Mouse (Mus musculus) liver, adult 2 months (tissue): Measurements from ENCODE around the gene Sec14l4. TPM values are rescaled to one million over a fixed set of nuclear protein-coding genes. Genes with fewer than 3 reads are reported as not detected.
A peak's percentile ranks its signal among the peaks of the same experiment; 100 is the strongest.

Source experiments
- DNase-seq: peaks from one replicate; pipeline ENCODE4 v3.0.0-alpha.2; 2011; ENCODE audit warnings: low read depth, low spot score; ENCODE audit errors: extremely low read depth
- H3K27ac ChIP-seq: fragments of 200-500 bp; replicated peaks from 2 replicates; pipeline ENCODE4 v1.5.1; 2012; ENCODE audit warnings: low read depth, mild to moderate bottlenecking, control low read depth, inconsistent platforms, low read length; ENCODE audit not compliant: insufficient read depth
- H3K27me3 ChIP-seq: fragments of 200-500 bp; 2 replicates; pipeline ENCODE4 v1.6.1; 2012; ENCODE audit warnings: mild to moderate bottlenecking, moderate library complexity, low read length, inconsistent platforms; ENCODE audit not compliant: control insufficient read depth, insufficient read depth
- H3K36me3 ChIP-seq: fragments of 200-500 bp; 2 replicates; pipeline ENCODE4 v1.6.1; 2012; ENCODE audit warnings: low read length, inconsistent platforms; ENCODE audit not compliant: control insufficient read depth, insufficient read depth
- H3K4me1 ChIP-seq: fragments of 200-500 bp; 2 replicates; pipeline ENCODE4 v1.6.1; 2011; ENCODE audit warnings: low read length; ENCODE audit not compliant: control insufficient read depth, insufficient read depth
- H3K4me3 ChIP-seq: fragments of 200-500 bp; 2 replicates; pipeline ENCODE4 v1.5.1; 2011; ENCODE audit warnings: low read depth, mild to moderate bottlenecking, control low read depth, low read length, moderate library complexity; ENCODE audit not compliant: insufficient read depth
- H3K79me2 ChIP-seq: fragments of 200-500 bp; 2 replicates; pipeline ENCODE4 v1.6.1; 2012; ENCODE audit warnings: inconsistent platforms, mild to moderate bottlenecking, low read length, moderate library complexity; ENCODE audit not compliant: control insufficient read depth, insufficient read depth
- H3K9ac ChIP-seq: fragments of 200-500 bp; 2 replicates; pipeline ENCODE4 v1.6.1; 2012; ENCODE audit warnings: low read depth, mild to moderate bottlenecking, control low read depth, inconsistent platforms, low read length
- CTCF ChIP-seq: fragments of 200-500 bp; IDR thresholded peaks from 2 replicates; pipeline ENCODE4 v1.5.1; 2011; ENCODE audit warnings: low read depth, low read length, control low read depth
- POLR2A ChIP-seq: fragments of 200-500 bp; IDR thresholded peaks from 2 replicates; pipeline ENCODE4 v1.6.1; 2011; ENCODE audit warnings: low read length, control low read depth; ENCODE audit not compliant: insufficient read depth; ENCODE audit errors: extremely low read depth
- WGBS: fragments of 180-500 bp; shearing (Covaris S2); methylation state at CpG from one replicate; pipeline ENCODE4 v1.1.7; 2018; 5-methylcytosine and 5-hydroxymethylcytosine counted together
- polyA plus RNA-seq: library from polyadenylated mRNA; depleted of rRNA; stranded (reverse); fragments of >200 nt; gene quantifications from 2 replicates; pipeline ENCODE4 v1.2.3, GENCODE M21; 2012
- total RNA-seq: library from RNA; depleted of rRNA; stranded (reverse); fragments of >200 nt; gene quantifications from 2 replicates; pipeline ENCODE4 v1.2.3, GENCODE M21; 2014

The Sec14l4 gene
- total and polyA plus RNA-seq, 2 experiments = 92.9 to 97.5 TPM

DNA sequence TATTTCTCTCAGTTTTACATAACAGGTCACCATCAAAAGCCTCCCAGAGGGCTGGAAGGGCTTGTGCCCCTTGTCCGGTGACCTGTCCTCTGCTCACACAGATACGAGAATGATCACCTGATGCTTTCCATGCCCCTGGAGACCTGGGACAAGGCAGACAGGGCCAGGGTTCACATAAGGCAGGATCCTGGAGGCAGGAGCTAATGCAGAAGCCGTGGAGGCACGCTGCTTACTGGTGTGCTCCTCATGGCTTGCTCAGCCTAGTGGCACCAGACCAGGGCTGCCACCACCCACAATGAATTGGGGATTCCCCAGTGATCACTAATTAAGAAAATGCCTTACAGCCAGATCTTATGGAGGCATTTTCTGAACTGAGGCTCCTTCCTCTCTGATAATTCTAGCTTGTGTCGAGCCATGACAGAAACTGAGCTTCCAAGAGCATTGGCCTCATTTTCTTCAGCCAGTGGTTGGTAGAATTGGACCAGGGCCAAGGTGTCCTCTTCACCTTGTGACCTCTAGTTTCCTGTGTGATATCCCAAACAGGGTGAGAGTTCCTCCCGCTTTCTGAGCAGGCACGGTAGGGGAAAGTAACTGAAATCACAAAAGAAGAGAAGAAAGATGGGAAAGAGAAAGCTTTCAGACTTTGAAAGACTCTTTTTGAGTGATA, 47.1 kb downstream of the Sec14l4 start:
- Histone ChIP-seq H3K4me1 (no peaks in the 10 kb centered on the region), H3K27ac (no peak overlapping the region), H3K9ac (no peak overlapping the region), H3K36me3 (no peaks in the 10 kb centered on the region), H3K79me2 (no peaks in the 10 kb centered on the region), H3K27me3 (no peaks in the 10 kb centered on the region; the same call in 1 of the 2 replicates), H3K4me3 (no peak overlapping the region)
- DNase-seq = no peak
- 59% methylated on average over 7 of the region's 7 CpGs for WGBS
- TF ChIP-seq CTCF (no peak), POLR2A (no peak)

DNA sequence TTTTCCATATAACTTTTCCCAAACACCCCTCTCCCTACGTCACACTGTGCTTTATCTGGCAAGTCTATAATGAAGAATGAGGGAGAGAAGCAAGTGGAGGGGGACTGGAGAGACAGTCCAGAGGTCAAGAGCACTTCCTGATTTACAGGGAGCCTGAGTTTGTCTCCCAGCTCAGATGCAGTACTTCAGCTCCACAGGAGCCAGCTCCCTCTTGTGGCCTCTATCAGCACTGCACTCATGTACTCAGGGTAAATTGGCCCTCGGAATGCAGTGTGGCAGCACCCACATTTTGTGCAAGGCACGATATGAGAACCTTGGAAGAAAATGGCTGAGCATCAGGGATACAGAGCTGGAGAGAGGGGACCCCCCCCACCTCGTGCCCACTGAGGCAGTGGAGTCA, 49.0 kb downstream of the Sec14l4 start:
- Histone ChIP-seq H3K36me3 (no peaks in the 10 kb centered on the region), H3K9ac (no peak overlapping the region), H3K79me2 (no peaks in the 10 kb centered on the region), H3K4me1 (no peaks in the 10 kb centered on the region), H3K27me3 (no peaks in the 10 kb centered on the region), H3K4me3 (no peak overlapping the region), H3K27ac (no peak overlapping the region)
- TF ChIP-seq CTCF (peak; percentile 93), POLR2A (no peak)
- WGBS = 7% methylated on average over 4 of the region's 4 CpGs
- peak; percentile 59 for DNase-seq

DNA sequence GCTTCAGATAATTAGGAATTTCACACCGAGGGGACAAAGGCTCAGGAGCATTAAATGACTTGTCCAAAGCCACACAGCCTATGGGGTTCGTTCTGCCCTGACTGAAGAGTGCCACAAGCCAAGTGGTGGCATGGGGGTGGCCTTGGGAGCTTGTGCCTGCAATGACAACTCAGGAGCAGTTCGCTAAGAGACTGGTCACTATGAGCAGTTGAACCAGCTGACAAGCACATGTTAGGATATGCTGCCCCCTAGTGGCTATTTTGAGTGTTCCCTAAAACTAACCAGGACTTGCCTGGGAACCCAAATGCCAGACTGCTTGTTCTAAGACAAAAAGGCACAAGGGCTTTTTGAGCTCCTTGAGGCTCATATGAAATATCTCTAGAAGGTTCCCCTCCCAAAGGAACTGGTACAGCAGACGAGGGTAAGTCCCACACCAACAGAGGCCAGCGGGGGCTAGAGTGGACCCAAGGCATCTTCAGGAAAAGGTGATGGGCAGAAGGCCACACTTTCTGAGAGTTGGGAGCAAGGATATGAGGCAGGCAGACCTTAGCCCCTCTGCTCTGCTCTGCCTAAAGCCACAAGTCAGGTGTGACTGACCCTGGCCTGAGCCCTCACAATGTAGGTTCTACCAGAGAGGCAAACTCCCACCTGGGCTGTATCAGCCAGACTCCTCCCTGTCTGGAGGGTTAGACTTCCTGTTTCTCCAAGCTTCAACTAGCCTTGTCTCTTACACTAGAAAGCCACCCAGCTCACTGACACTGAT, 52.2 kb downstream of the Sec14l4 start:
- DNase-seq = peak; percentile 73
- H3K27me3 ChIP-seq = no peaks in the 10 kb centered on the region
- no peak overlapping the region for H3K9ac ChIP-seq
- no peak overlapping the region for H3K27ac ChIP-seq
- no peaks in the 10 kb centered on the region for H3K4me1 ChIP-seq
- no peaks in the 10 kb centered on the region for H3K79me2 ChIP-seq
- H3K4me3 ChIP-seq = no peak overlapping the region
- TF ChIP-seq POLR2A (no peak), CTCF (peak; percentile 57)
- WGBS = 33% methylated on average over 5 of the region's 5 CpGs
- no peaks in the 10 kb centered on the region for H3K36me3 ChIP-seq

DNA sequence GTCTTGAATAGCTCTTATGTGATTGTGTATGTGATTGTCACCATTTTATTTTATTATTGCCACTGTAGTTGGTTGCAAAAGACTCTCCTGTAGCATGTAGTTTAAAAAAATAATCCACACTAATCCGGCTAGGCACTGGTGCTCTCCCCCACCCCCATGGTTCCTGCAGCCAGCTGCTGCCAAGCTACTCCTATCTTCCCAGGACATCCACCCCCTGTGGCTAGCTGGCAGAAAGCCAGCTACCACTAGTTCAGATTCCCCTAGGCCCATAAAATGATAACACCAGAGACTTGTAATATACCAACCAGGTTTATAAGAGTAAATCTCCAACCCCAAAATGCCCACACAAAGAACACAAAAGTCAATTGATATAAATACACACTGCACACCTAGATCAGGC, 55.0 kb downstream of the Sec14l4 start:
- no peaks in the 10 kb centered on the region for H3K79me2 ChIP-seq
- H3K4me1 ChIP-seq = no peaks in the 10 kb centered on the region
- H3K27ac ChIP-seq = no peak overlapping the region
- TF ChIP-seq POLR2A (no peak), CTCF (no peak)
- peaks cover 5% of the 10 kb centered on the region; the same call in 1 of the 2 replicates for H3K36me3 ChIP-seq
- H3K9ac ChIP-seq = no peak overlapping the region
- H3K27me3 ChIP-seq = no peaks in the 10 kb centered on the region
- DNase-seq = no peak
- WGBS = 70% methylated on average over 1 of the region's 1 CpGs
- H3K4me3 ChIP-seq = no peak overlapping the region

DNA sequence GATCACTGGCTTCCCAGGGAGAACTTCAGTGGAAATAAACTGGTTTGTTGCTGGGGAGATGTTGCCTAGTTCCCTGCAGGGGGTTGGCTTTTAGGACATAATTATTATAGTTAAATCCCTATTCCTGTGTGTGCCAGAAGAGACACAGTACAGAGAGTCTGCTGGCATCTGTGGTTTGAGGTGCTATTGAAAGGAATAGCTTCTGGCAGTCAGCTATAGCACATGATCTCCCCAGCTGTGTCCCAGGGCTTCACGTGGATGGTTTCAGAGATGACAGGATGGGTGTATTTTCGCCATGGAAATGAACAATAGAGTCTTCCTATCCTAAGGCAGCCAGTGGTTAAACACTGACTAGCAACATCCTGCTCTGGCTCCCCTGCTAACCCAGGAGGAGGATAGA, 56.0 kb downstream of the Sec14l4 start:
- Histone ChIP-seq H3K4me3 (no peak overlapping the region), H3K27me3 (no peaks in the 10 kb centered on the region), H3K36me3 (peaks cover 14% of the 10 kb centered on the region; the same call in 1 of the 2 replicates), H3K79me2 (no peaks in the 10 kb centered on the region), H3K27ac (no peak overlapping the region), H3K9ac (no peak overlapping the region), H3K4me1 (no peaks in the 10 kb centered on the region)
- WGBS = 72% methylated on average over 2 of the region's 2 CpGs
- DNase-seq = no peak
- TF ChIP-seq POLR2A = no peak
- no peak for TF ChIP-seq CTCF
